Mouse (Mus musculus) kidney, embryonic 14.5 days (tissue): ENCODE results near the gene Lrtm2. TPM values are rescaled to one million over a fixed set of nuclear protein-coding genes. Genes with fewer than 3 reads are reported as not detected.
"Not testable (repeated sequence)": the region's sequence is repeated elsewhere in the genome, so short reads cannot be mapped to it uniquely, and the experiment has no call there.

Experiments used
- ATAC-seq: fragments of 200-750 bp; cut with Nextera tagmentation; 2 replicates; pipeline ENCODE4 v1.8.0; 2017; ENCODE audit warnings: moderate number of reproducible peaks, mild to moderate bottlenecking, moderate TSS enrichment, moderate library complexity; ENCODE audit not compliant: low FRiP score, low TSS enrichment
- H3K27ac ChIP-seq: fragments of 300-500 bp; sonication (generic); 2 replicates; pipeline ENCODE4 v1.5.1; 2014; ENCODE audit warnings: low read depth, mild to moderate bottlenecking, low read length, moderate library complexity, mixed read lengths
- H3K27me3 ChIP-seq: fragments of 300-500 bp; sonication (generic); 2 replicates; pipeline ENCODE4 v1.6.1; 2014; ENCODE audit warnings: mild to moderate bottlenecking, low read length; ENCODE audit not compliant: control insufficient read depth, insufficient read depth
- H3K36me3 ChIP-seq: fragments of 300-500 bp; sonication (generic); 2 replicates; pipeline ENCODE4 v1.6.1; 2014; ENCODE audit warnings: low read length, mixed read lengths; ENCODE audit not compliant: control insufficient read depth, insufficient read depth
- H3K4me1 ChIP-seq: fragments of 300-500 bp; sonication (generic); 2 replicates; pipeline ENCODE4 v1.6.1; 2014; ENCODE audit warnings: low read length, mixed read lengths; ENCODE audit not compliant: control insufficient read depth, insufficient read depth
- H3K4me2 ChIP-seq: fragments of 300-500 bp; sonication (generic); replicated peaks from 2 replicates; pipeline ENCODE4 v1.6.1; 2014; ENCODE audit warnings: low read depth, mild to moderate bottlenecking, low read length
- H3K4me3 ChIP-seq: fragments of 300-500 bp; sonication (generic); 2 replicates; pipeline ENCODE4 v1.5.1; 2014; ENCODE audit warnings: mild to moderate bottlenecking, low read length
- H3K9ac ChIP-seq: fragments of 300-500 bp; sonication (generic); 2 replicates; pipeline ENCODE4 v1.6.1; 2014; ENCODE audit warnings: low read depth, mild to moderate bottlenecking, low read length, moderate library complexity
- H3K9me3 ChIP-seq: fragments of 300-500 bp; sonication (generic); 2 replicates; pipeline ENCODE4 v1.6.1; 2016; ENCODE audit warnings: low read length; ENCODE audit not compliant: control insufficient read depth
- WGBS: fragments of 180-500 bp; shearing (Covaris S2); extraction: QIAGEN DNeasy Blood & Tissue Kit; methylation state at CpG from one replicate; pipeline ENCODE4 v1.1.7; 2014; 5-methylcytosine and 5-hydroxymethylcytosine counted together
- polyA plus RNA-seq: library from polyadenylated mRNA; unstranded; fragments of >200 nt; fragmentation: Nextera tagmentation; extraction: Ambion mirVana; gene quantifications from 2 replicates; pipeline ENCODE4 v1.2.1, GENCODE M21; 2014

Lrtm2 gene
- polyA plus RNA-seq: 0.13 TPM in 1 of 2 replicates, not detected in the other

DNA sequence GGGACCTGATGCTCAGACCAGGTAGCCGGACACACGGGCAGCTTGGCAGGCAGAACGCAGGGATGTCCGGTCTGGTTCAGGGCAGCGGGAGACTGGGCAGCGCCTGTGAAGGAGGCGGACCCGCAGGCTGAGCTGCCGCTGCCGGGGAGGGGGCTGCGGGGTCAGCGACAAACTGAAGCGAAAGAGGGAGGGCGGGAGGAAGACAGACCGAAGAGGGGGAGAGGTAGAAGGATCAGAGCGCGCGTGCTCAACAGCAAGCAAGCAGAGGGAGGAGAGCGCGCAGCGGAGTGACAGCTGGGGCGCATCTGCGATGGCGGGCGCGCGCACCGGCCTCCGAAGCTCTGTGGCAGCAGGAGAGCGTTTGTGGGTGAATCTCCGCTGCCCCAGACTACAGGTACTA lies at the start of gene Lrtm2:
TSS of gene Lrtm2 (minus strand) at position 261 of the 400 bp plus-strand sequence.
- H3K9me3 ChIP-seq: no peaks in the 10 kb centered on the region
- H3K36me3 ChIP-seq: no peaks in the 10 kb centered on the region
- no peak for ATAC-seq
- H3K27ac ChIP-seq: no peak within 1 kb of the TSS
- peak within 1 kb of the TSS; percentile 48 for H3K4me2 ChIP-seq
- peaks cover 32% of the 10 kb centered on the region for H3K27me3 ChIP-seq
- under 1% methylated on average over 30 of the region's 31 CpGs for WGBS
- H3K4me1 ChIP-seq: peaks cover 14% of the 10 kb centered on the region; the same call in 1 of the 2 replicates
- H3K4me3 ChIP-seq: peak within 1 kb of the TSS; percentile 30
- H3K9ac ChIP-seq: no peak within 1 kb of the TSS

DNA sequence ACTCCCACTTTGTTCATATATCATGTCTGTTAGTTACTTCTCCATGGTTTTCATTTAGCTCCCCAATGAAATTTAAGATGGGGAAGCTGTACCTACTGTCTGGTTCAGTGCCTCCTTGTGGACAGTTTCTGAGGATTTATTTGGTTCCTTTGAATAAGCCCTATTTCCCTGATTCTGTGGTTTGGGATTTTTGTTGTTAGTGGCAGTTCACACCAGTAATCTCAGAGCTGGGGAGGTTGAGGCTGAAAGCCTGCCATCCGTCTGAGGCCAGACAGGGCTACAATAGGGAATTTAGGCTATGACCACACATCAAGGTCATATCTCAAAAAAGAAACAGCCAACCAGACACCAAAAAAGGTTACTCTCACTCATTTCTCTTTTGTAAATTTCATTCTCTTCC lies 48.1 kb upstream of the Lrtm2 start:
- Histone ChIP-seq H3K27me3 (no peaks in the 10 kb centered on the region), H3K4me2 (no peak overlapping the region), H3K9ac (no peak overlapping the region), H3K4me3 (no peak overlapping the region), H3K27ac (no peak overlapping the region), H3K9me3 (no peaks in the 10 kb centered on the region), H3K36me3 (no peaks in the 10 kb centered on the region), H3K4me1 (no peaks in the 10 kb centered on the region)
- 63% methylated on average over 1 of the region's 1 CpGs for WGBS
- no peak for ATAC-seq

DNA sequence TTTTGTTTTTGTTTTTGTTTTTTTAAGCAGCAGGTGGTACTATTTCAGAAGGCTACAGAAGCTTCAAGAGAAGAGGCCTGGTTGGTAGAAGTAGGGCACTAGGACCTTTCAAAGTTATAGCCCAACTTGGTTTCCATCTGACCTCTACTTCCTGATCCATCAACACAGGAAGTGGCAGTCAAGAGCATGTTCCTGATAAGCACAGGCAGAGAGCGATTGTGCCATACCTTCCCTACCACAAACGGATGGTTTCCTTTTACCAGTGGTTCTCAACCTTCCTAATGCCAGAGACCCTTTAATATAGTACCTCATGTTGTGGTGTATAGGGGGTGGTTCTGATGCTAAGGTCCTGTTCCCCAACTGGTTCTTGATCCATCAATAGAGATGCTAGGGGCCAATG lies 47.0 kb upstream of the Lrtm2 start:
- H3K36me3 ChIP-seq: no peaks in the 10 kb centered on the region
- H3K4me1 ChIP-seq: no peaks in the 10 kb centered on the region
- H3K4me2 ChIP-seq: no peak overlapping the region
- no peak for ATAC-seq
- H3K9ac ChIP-seq: no peak overlapping the region
- no peak overlapping the region for H3K27ac ChIP-seq
- 53% methylated on average over 2 of the region's 2 CpGs for WGBS
- H3K9me3 ChIP-seq: no peaks in the 10 kb centered on the region
- H3K27me3 ChIP-seq: no peaks in the 10 kb centered on the region
- no peak overlapping the region for H3K4me3 ChIP-seq

DNA sequence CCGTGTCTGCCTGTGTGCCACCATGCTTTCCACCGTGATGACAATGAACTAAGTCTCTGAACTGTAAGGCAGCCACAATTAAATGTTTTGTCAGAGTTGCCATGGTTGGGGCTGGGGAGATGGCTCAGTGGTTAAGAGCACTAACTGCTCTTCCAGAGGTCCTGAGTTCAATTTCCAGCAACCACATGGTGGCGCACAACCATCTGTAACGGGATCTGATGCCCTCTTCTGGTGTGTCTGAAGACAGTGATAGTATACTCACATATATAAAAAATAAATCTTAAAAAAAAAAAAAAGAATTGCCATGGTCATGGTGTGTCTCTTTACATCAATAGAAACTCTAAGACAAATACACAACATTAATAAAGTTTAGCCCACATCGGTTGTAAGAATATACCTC lies 44.5 kb upstream of the Lrtm2 start:
- no peaks in the 10 kb centered on the region for H3K4me1 ChIP-seq
- H3K27me3 ChIP-seq: no peaks in the 10 kb centered on the region
- ATAC-seq: no peak
- no peak overlapping the region for H3K4me2 ChIP-seq
- H3K36me3 ChIP-seq: no peaks in the 10 kb centered on the region
- H3K27ac ChIP-seq: no peak overlapping the region
- no peak overlapping the region for H3K4me3 ChIP-seq
- H3K9me3 ChIP-seq: no peaks in the 10 kb centered on the region
- 82% methylated on average over 5 of the region's 5 CpGs for WGBS
- H3K9ac ChIP-seq: no peak overlapping the region

DNA sequence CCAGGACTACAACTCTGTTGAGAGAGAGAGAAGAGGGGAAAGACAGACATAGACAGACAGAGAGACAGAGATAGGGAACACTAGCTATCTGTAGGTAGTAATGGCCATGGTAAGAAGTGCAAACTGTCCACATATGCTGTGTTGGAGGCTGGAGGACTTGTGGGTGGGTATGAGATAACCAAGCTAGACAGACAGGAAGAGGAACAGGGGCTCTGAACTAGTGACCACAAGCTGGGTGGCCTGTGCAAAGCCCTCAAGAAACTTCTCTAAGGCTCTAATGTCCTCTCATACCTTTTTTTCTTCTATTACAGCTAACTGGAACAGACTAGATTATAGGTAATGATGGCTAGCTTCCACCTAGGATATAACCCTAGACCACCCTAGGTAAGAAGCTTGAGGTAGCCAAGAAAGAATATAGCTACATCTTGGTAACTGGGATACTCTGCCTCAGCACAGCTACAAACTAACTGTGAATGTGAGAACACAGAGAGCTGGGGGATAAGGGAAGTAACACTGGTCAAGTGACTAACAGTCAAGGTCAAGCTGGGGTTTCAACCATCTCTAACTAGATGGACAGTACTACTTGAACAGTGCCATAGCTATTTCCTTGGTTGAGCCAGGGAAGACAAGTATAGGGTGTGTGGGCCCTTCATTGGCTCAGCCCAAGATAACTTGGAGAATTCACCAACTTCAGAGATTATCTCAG lies 42.6 kb upstream of the Lrtm2 start:
- no peaks in the 10 kb centered on the region for H3K9me3 ChIP-seq
- H3K9ac ChIP-seq: no peak overlapping the region
- ATAC-seq: no peak
- no peaks in the 10 kb centered on the region for H3K27me3 ChIP-seq
- no peak overlapping the region for H3K4me3 ChIP-seq
- no peaks in the 10 kb centered on the region for H3K4me1 ChIP-seq
- H3K36me3 ChIP-seq: peaks cover 14% of the 10 kb centered on the region; the same call in 1 of the 2 replicates
- H3K27ac ChIP-seq: no peak overlapping the region
- H3K4me2 ChIP-seq: no peak overlapping the region

DNA sequence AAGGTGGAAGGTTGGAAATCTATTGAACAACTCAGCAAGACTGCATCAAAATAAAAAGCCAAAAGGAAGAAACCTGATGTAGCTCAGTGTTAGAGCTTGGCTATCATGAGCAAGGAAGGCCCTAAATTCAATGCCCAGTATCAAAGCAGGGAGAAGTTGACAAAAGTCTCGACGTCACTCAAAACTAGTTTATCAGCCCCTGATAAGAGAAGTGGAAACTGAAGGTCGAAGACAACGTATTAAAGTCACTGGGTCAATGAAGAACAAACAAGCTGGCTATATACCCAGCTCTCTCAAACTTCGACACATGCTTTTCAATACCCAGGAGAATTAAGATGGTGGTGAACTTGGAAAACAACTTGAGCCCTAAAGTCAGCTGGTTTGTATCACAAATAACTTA lies 41.7 kb upstream of the Lrtm2 start:
- 81% methylated on average over 5 of the region's 5 CpGs for WGBS
- no peaks in the 10 kb centered on the region for H3K4me1 ChIP-seq

DNA sequence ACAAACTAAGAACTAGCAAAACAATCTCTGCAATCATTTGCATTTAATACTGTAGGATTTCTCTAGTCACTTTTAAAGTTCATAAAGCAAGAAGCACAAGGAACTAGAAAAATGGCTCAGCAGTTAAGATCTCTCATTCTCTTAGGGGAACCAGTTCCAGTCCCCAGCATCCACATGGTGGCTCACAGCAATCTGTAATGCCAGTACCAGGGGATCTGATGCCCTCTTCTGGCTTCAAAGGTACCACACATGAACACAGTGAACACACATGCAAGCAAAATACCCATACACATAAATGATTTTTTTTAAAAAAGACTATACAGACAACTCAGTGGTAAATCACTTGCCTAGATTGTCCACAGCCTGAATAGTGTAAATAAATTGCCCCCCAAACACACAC lies 41.1 kb upstream of the Lrtm2 start:
- H3K4me3 ChIP-seq: no peak overlapping the region
- H3K4me1 ChIP-seq: no peaks in the 10 kb centered on the region
- H3K27me3 ChIP-seq: no peaks in the 10 kb centered on the region
- H3K4me2 ChIP-seq: no peak overlapping the region
- H3K9ac ChIP-seq: no peak overlapping the region
- peaks cover 15% of the 10 kb centered on the region; the same call in 1 of the 2 replicates for H3K36me3 ChIP-seq
- no peaks in the 10 kb centered on the region for H3K9me3 ChIP-seq
- ATAC-seq: no peak
- H3K27ac ChIP-seq: no peak overlapping the region

More for the DNA sequence above, 41.7 kb upstream of the Lrtm2 start:
- Histone ChIP-seq H3K4me3 (no peak overlapping the region), H3K9ac (no peak overlapping the region), H3K4me2 (no peak overlapping the region), H3K9me3 (no peaks in the 10 kb centered on the region), H3K27me3 (no peaks in the 10 kb centered on the region), H3K36me3 (peaks cover 15% of the 10 kb centered on the region; the same call in 1 of the 2 replicates), H3K27ac (no peak overlapping the region)
- ATAC-seq: no peak

DNA sequence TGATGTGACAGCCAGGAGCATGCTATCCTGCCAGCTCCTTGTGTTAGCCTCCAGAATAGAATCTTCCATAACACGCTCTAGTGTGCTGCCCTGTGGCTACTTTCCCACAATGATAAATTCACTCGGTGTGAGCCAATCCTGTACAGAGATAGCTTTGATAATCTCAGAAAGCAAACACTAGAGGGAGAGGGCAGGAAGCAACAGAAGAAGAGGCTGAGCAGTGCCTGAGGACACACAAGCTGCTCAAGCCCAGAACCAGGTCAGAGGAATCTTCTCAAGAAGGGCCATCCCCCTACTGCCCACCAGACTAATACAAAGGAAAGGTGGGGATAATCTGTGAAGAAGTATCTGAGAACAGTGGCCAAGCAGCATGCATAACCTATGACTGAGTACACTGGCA lies 36.8 kb upstream of the Lrtm2 start:
- no peak for ATAC-seq
- no peaks in the 10 kb centered on the region for H3K27me3 ChIP-seq
- no peak overlapping the region for H3K4me3 ChIP-seq
- H3K4me2 ChIP-seq: no peak overlapping the region
- 92% methylated on average over 2 of the region's 2 CpGs for WGBS
- no peaks in the 10 kb centered on the region for H3K9me3 ChIP-seq
- H3K36me3 ChIP-seq: peaks cover 43% of the 10 kb centered on the region; the same call in 1 of the 2 replicates
- no peak overlapping the region for H3K9ac ChIP-seq
- H3K27ac ChIP-seq: no peak overlapping the region
- H3K4me1 ChIP-seq: no peaks in the 10 kb centered on the region

DNA sequence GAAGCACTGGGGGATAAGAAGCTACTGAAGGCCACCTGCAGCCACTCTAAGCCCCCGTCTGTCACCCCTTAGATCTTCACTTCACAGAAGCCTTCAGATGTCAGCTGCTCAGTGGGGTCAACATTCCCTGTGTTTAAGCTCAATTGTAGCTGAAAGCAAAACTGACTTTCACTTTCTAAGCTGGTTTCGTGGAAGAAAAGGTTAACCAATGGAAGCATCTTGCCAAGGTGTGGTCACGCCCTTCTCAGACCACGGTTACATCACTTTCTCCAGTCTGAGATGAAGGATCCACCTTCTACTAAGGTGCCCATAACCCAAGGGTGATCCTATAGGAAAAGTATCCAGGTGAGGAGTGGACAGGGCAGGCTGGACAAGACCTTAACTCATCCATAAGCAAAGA lies 36.2 kb upstream of the Lrtm2 start:
- H3K9ac ChIP-seq, H3K4me1 ChIP-seq, H3K4me3 ChIP-seq, ATAC-seq, H3K27me3 ChIP-seq, H3K9me3 ChIP-seq, H3K27ac ChIP-seq, H3K4me2 ChIP-seq: not testable (repeated sequence)
- H3K36me3 ChIP-seq: peaks cover 43% of the 10 kb centered on the region; the same call in 1 of the 2 replicates
- WGBS: 81% methylated on average over 3 of the region's 4 CpGs
